Mouse (Mus musculus): ENCODE measurements around the gene Cd59a.
"Not testable (repeated sequence)": the region's sequence is repeated elsewhere in the genome, so short reads cannot be mapped to it uniquely, and the experiment has no call there.

Gene Cd59a

DNA sequence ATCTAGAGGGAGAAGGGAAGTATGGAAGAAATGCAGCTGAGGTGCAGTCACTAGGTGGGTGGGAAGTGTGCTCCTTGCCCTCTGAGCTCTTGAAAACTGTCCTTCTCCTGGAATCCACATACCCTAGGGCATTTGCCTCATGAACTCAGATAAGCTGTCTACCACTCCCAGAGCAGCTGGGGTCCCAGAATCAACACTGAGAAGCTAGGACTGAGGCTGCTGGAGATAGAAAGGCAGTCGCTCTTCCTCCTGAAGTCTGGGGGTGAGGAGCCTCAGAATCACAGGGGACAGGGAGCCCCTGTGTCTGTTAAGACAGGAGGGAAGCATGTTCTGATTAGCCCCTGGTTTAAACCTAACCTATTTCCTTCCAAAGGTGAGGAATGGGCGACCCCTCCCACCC lies 13.9 kb downstream of the Cd59a start:
- DNase-seq = no peak

DNA sequence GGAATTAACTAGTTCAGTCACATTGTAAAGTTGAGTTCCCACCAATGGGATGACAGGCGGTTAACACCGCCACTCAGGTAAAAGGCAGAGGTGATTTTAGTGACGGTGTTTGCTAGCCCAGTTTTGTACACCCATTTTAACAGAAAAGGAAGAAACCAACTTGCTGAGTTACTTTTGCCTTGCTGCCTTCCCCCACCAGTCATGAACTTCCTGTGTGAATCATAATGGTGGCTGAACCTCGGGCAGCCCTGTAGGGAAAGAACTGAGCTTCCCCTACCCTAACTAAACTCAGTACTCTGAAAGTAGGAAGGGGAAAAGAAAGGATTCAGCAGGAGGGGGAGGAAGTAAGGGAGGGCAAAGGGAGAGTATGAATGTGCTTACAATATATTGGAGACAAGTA lies 14.4 kb downstream of the Cd59a start:
- DNase-seq = no peak

- DNase-seq = not testable (repeated sequence)
These were observed 15.7 kb downstream of the Cd59a start for GRCm38 (mm10) chr2:104111170-104111797.

DNA sequence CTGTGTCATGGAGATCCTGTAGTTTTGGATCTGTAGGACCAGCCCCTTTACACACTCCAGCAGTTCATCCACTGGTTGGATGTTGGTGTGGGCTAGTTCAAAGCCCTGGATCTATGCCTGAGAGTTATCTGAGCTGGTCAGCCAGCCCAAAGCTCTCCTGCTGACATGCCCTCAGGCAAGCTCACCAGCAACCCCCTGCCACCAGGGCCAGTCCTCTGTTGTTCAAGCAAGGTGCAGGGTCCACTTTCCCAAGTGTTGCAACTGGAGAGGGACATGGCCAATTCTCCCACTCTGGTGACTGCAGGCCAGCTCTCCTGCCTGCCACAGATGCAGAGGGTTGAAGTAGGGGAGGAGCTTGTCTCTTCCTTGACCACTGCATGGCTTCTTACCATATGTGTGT lies 18.0 kb downstream of the Cd59a start:
- DNase-seq = not testable (repeated sequence)

DNA sequence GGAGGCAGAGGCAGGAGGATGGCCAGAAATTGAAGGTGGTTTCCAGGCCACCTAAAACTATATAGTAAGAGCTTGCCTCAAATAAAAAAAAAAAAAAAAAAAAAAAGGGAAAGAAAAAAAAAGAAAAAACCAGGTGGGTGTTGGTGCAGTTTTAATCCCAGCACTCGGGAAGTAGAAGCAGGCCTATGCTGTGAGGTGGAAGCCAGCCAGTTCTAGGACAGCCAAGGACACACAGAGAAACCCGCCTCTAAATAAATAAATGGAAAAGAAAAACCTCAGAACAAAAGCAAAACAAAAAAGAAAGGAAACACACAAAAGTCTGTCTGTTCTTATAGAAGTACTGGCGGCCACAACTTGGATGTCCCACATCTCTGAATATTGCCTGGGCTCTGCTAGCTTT lies 19.3 kb downstream of the Cd59a start:
- DNase-seq = no peak

GRCm38 (mm10) chr2:104117173-104117572 lies 21.6 kb downstream of the Cd59a start:
- not testable (repeated sequence) for DNase-seq

- DNase-seq = no peak
These were observed 23.5 kb downstream of the Cd59a start for GRCm38 (mm10) chr2:104119097-104119496.

DNA sequence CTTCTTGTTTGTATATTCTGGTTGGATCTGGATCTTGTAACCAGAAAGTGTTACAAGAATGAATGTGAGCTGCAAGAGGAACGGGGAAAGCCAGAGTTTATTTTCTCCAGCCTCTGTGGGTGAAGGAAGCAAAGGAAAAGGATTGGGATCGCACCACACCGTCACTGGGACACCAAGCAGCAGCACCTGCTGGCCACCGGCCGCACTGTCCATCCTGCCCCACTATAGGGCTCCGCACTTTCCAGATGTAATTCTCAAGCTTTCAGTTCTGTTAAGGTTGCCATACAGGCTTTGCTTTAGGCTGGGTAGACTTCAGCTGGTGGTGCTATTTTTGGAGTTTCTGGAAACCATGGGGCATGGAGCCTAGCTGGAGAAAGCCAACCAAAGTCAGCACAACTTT lies 24.7 kb downstream of the Cd59a start:
- no peak for DNase-seq

DNA sequence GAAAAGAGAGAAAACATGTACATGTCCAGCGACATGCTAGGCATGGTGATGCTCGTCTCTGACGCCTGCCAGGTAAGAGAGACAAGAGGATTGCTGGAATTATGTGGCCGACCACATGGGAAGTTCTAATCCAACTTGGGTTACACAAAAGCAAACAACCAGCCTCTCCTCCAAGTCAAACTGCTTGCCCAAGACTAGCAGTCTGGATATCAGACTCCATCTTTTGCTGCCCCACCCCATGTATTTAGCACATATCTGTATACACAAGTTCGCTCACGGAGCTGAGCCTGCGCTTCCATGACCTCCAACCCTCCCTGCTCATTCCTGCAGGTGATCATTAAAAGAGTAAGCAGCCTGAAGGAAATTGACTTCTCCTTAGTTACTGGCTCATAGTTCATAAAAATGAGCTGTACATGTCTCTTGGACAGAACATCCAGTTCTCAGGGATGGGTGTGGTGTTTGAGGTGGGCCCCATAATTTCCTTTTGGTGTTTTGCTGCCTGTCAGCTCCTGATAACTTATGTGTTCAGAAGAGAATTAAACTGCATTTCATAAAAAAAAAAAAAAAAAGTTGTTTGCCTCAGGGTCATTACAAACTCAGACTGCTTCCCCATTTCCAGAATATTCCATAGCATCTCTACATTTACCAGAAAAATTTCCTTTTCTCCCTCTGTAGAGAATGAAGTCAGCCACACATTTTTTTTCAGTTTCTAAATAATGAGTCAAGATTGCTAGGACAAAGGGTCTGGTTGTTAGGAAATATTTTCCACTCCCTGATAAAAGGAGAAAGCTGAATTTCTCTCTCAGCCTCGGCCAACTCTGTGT lies 26.3 kb downstream of the Cd59a start:
- no peak for DNase-seq

DNA sequence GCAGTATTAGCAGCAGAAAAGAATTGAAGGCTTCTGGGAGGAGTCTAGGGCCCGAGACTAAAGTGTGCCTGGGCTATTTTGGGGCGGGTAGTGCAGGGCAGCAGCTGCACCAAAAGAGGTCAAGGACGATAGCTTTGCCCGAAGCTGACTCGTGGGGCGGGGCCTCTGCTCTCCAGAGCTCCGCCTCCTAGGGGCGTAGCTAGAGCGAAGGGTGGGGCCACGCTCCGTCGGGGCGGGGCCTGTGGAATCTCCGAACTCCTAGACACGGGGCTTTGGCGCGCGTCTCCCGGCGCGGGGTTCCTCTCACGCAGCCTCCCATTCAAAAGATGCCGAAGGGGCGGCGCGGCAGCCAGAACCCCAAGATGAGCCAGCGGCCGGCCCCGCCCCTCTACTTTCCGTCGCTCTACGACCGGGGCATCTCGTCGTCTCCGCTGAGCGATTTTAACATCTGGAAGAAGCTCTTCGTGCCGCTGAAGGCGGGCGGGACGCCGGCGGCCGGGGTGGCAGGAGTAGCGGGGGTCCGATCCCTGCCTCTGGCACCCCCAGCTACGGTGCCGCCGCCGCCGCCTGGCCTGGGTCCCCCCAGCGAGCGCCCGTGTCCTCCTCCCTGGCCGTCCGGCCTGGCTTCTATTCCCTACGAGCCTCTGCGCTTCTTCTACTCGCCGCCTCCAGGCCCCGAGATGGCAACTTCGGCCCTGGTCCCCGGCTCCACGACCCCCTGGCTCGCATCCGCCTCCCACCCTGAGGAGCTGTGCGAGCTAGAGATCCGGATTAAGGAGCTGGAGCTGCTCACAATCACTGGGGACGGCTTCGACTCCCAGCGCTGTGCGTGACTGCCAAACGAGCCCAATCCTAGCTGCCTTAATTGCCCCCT lies 27.1 kb downstream of the Cd59a start, which contains the start of gene A930018P22Rik:
Gene A930018P22Rik (plus strand): TSS at position 265 of the 874 bp plus-strand sequence.
- DNase-seq = peak; percentile 94

GRCm38 (mm10) chr2:104123540-104123939 lies 27.9 kb downstream of the Cd59a start:
- no peak for DNase-seq

- DNase-seq = no peak
These were observed 28.5 kb downstream of the Cd59a start for GRCm38 (mm10) chr2:104124071-104124470.

- no peak for DNase-seq
These were observed 33.4 kb downstream of the Cd59a start for GRCm38 (mm10) chr2:104128803-104129531.

- DNase-seq = no peak
These were observed 34.6 kb downstream of the Cd59a start for GRCm38 (mm10) chr2:104130165-104130564.

GRCm38 (mm10) chr2:104130969-104131368 lies 35.4 kb downstream of the Cd59a start:
- peak; percentile 68 for DNase-seq

- no peak for DNase-seq
These were observed 36.8 kb downstream of the Cd59a start for GRCm38 (mm10) chr2:104132266-104132859.

DNA sequence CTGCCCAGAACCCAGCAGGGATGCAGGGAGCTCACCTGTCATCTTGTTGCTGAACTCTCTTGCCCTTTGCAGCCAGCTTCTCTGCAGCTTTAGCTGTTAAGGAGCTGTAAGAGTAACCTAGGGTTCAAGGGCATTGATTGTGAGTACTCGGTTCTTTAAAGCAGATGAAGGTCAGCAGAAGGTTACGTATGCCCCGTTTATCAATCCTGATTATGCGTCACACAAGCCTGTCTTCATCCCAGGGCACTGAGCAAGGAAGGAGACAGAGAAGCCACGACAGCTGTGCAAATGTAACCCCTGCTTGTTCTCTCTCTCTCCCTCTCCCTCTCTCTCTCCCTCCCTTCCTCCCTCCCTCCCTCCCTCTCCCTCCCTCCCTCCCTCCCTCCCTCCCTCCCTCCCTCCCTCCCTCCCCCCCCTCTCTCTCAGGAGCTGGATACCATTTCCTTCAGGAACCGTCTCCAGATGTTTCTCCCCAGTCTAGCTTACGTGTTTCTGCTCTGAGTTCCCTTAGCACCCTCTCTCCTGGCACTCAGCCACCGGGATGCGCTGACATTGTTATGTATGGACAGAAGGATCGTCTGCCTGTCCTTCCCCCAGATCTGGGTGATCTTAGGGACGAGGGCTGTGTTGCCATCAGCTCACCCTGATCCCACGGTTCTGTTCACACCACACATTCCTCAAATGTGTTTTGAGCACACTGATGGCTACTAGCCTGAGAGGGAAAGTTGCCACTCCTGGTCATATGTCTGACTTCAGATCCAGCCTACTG lies 37.6 kb downstream of the Cd59a start:
- peak; percentile 31 for DNase-seq

DNA sequence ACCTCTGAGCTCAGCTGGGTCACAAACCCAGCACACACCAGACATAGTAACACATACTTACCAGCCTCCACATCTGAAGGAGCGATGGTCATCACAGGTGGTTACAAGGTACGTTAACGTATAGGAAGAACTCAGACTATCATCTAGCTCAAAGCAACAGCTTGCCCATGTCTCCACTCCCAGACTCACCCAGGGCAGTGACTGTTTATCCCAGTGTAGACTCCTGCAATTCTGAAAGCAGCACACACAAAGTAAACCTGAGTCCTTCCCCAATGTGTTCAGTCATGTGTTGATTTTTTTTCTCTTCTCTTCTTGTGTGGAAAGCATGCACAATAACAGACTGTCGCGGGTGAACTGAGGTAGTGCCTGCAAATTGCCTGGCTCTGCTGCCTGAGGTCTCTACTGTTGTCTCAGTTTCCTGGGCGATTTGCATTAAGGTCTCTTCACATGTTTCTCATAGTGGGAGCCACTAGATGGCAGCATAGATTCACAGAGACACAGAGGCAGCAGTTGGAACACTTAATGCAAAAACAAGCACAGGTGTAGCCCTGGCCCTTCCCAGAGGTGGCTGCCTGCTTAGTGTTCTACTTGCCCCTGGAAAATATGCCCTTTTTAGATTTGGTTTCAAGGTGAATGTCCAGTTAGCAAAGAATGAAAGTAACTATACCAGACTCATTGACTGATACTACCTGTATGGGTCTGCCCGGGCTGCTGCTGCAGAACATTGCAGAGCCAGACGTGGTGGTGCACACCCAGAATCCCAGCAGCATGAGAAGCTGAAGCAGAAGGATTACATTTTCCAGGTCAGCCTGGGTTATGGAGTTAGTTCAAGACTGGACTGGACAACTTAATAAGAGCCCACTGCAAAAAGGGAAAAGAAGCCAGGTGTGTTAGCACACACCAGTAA lies 38.8 kb downstream of the Cd59a start:
- peak; percentile 77 for DNase-seq

DNA sequence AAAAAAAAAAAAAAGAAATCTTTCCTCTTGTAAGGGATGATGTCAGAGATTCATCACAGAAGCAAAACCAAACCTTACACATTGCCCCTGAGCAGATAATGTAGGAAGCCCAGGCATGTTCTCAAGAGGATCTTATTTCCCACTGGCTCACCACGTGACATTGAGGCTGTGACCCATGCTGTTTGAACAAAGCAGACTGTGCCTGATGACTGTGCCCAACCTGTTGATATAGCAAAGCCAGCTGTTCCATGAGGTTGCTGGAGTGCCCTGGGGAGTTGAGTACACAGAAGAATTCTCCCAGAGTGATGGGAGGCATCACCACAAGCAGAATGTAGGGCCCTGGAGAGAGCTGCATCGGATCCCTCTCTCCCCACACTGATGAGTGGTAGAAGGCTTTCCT lies 40.3 kb downstream of the Cd59a start:
- no peak for DNase-seq

GRCm38 (mm10) chr2:104142140-104142539 lies 46.5 kb downstream of the Cd59a start:
- DNase-seq = no peak

Measured in kidney, postnatal 10 days (tissue).